Mouse (Mus musculus) kidney, postnatal 0 days (tissue): ENCODE measurements around the gene Ncor2. TPM values are rescaled to one million over a fixed set of nuclear protein-coding genes. Genes with fewer than 3 reads are reported as not detected.

ENCODE experiments used
- ATAC-seq: fragments of 200-750 bp; cut with Nextera tagmentation; replicated peaks from 2 replicates; pipeline ENCODE4 v1.8.0; 2017; ENCODE audit warnings: low read depth, moderate number of reproducible peaks, moderate TSS enrichment, moderate library complexity; ENCODE audit not compliant: low FRiP score
- DNase-seq: peaks from one replicate; pipeline ENCODE4 v3.0.0-alpha.2; 2016; ENCODE audit warnings: low spot score
- H3K27ac ChIP-seq: fragments of 300-500 bp; sonication (generic); 2 replicates; pipeline ENCODE4 v1.5.1; 2014; ENCODE audit warnings: mild to moderate bottlenecking
- H3K27me3 ChIP-seq: fragments of 300-500 bp; sonication (generic); 2 replicates; pipeline ENCODE4 v1.6.1; 2014; ENCODE audit warnings: low read length, mixed read lengths; ENCODE audit not compliant: insufficient read depth
- H3K36me3 ChIP-seq: fragments of 300-500 bp; sonication (generic); 2 replicates; pipeline ENCODE4 v1.6.1; 2014; ENCODE audit warnings: low read length, mixed read lengths; ENCODE audit not compliant: insufficient read depth
- H3K4me1 ChIP-seq: fragments of 300-500 bp; sonication (generic); replicated peaks from 2 replicates; pipeline ENCODE4 v1.6.1; 2014; ENCODE audit warnings: antibody characterized with exemption, low read length, mixed read lengths; ENCODE audit not compliant: insufficient read depth
- H3K4me2 ChIP-seq: fragments of 300-500 bp; sonication (generic); 2 replicates; pipeline ENCODE4 v1.6.1; 2014; ENCODE audit warnings: mild to moderate bottlenecking, low read length, moderate library complexity, mixed read lengths
- H3K4me3 ChIP-seq: fragments of 300-500 bp; sonication (generic); replicated peaks from 2 replicates; pipeline ENCODE4 v1.5.1; 2014; ENCODE audit warnings: low read depth, low read length
- H3K9ac ChIP-seq: fragments of 300-500 bp; sonication (generic); 2 replicates; pipeline ENCODE4 v1.6.1; 2014; ENCODE audit warnings: low read depth, low read length
- H3K9me3 ChIP-seq: fragments of 300-500 bp; sonication (generic); replicated peaks from 2 replicates; pipeline ENCODE4 v1.6.1; 2016; ENCODE audit warnings: low read length, inconsistent platforms, mixed read lengths
- CTCF ChIP-seq: IDR thresholded peaks from 2 replicates; pipeline ENCODE4 v1.5.1; 2016; ENCODE audit warnings: antibody characterized with exemption, low read depth, mild to moderate bottlenecking, moderate library complexity
- WGBS: fragments of 180-500 bp; shearing (Covaris S2); extraction: QIAGEN DNeasy Blood & Tissue Kit; methylation state at CpG from one replicate; pipeline ENCODE4 v1.1.7; 2014; 5-methylcytosine and 5-hydroxymethylcytosine counted together
- polyA plus RNA-seq: library from polyadenylated mRNA; unstranded; fragments of >200 nt; fragmentation: Nextera tagmentation; extraction: Ambion mirVana; gene quantifications from 2 replicates; pipeline ENCODE4 v1.2.1, GENCODE M21; 2015

Ncor2 gene
- 14.6 and 15.5 TPM in 2 replicates for polyA plus RNA-seq

DNA sequence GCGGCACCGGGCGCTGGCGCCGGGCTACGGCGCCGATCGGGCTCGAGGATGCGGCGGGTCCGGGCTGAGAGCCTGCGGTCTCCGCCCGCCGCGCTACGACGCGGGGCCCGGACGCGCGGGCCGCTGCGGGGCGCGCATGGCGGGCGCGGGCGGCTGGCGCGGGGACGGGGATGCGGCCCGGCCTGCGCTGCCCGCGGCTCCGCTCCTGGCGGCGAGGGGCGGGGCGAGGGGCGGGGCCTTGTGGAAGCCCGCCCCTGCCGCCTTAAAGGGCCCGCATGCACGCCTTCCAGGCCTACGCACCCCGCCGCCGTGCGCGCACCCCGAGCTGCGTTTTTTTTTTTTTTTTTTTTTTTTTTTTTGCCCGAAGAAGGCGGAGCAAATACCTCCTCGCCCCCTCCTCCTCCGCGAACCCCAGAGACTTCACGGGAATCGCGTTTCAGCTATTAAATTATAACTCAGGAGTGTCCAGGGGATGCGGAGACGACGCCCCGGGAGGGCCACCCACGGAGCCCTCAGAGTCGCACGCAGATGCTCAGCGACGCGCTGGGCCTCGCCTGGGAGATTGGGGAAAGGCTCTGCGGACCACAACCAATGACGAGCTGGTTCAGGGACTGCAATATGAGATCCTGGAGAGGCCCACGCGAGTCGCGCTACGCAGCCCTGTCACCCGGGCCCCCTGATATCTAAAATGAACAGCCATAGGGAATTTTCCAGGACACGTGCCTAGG is at the start of gene Ncor2:
TSS of gene Ncor2 (minus strand) at position 213 of the 728 bp plus-strand sequence.
- DNase-seq (peak; percentile 89), ATAC-seq (peak; percentile 75)
- H3K4me1 ChIP-seq: peaks cover 35% of the 10 kb centered on the region
- no peaks in the 10 kb centered on the region for H3K36me3 ChIP-seq
- no peak for TF ChIP-seq CTCF
- H3K9me3 ChIP-seq: no peaks in the 10 kb centered on the region
- H3K9ac ChIP-seq: peak within 1 kb of the TSS; percentile 95
- peak within 1 kb of the TSS; percentile 95 for H3K4me2 ChIP-seq
- no peaks in the 10 kb centered on the region for H3K27me3 ChIP-seq
- peak within 1 kb of the TSS; percentile 73 for H3K4me3 ChIP-seq
- WGBS: under 1% methylated on average over 69 of the region's 87 CpGs
- H3K27ac ChIP-seq: peak within 1 kb of the TSS; percentile 92

- H3K4me1 ChIP-seq: peaks cover 4% of the 10 kb centered on the region; the same call in 1 of the 2 replicates
- DNase-seq: no peak
- no peak for ATAC-seq
- no peak overlapping the region for H3K4me2 ChIP-seq
- TF ChIP-seq CTCF: peak; percentile 40
- 97% methylated on average over 4 of the region's 4 CpGs for WGBS
- H3K27me3 ChIP-seq: no peaks in the 10 kb centered on the region
- no peaks in the 10 kb centered on the region for H3K9me3 ChIP-seq
- no peak overlapping the region for H3K4me3 ChIP-seq
- no peak overlapping the region for H3K9ac ChIP-seq
- H3K36me3 ChIP-seq: no peaks in the 10 kb centered on the region
- no peak overlapping the region for H3K27ac ChIP-seq
Measured at GRCm38 (mm10) chr5:125227699-125228098, 48.7 kb upstream of the Ncor2 start.

GRCm38 (mm10) chr5:125226229-125226634 is 47.2 kb upstream of the Ncor2 start:
- no peak for TF ChIP-seq CTCF
- Histone ChIP-seq H3K4me3 (no peak overlapping the region), H3K9ac (no peak overlapping the region), H3K9me3 (no peaks in the 10 kb centered on the region), H3K4me2 (no peak overlapping the region), H3K27ac (no peak overlapping the region), H3K36me3 (no peaks in the 10 kb centered on the region), H3K4me1 (peaks cover 4% of the 10 kb centered on the region; the same call in 1 of the 2 replicates), H3K27me3 (no peaks in the 10 kb centered on the region)
- WGBS: 30% methylated on average over 12 of the region's 12 CpGs
- 0 out of 2 replicates have a peak, but pooled peaks have one; percentile 33 for ATAC-seq
- peak; percentile 45 for DNase-seq

DNA sequence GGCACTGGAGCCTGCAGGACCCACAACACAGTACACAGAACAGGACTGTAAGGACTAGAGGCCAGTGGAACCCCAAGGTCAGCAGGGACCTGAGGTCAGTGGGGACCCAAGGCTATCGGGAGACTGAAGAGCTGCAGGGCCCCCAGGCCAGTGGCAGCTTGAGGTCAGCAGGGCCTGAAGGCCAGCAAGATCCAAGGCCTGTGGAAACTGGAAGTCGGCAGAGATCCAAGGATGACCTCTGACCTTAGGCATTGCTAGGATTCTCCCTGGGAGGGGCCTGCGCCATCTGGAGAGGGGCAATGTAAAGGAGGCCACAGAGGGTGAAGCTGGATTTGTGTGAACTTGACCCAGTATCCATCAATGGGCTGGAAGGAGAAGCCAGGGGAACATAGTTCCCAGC is 45.9 kb upstream of the Ncor2 start:
- peaks cover 4% of the 10 kb centered on the region; the same call in 1 of the 2 replicates for H3K4me1 ChIP-seq
- H3K9ac ChIP-seq: no peak overlapping the region
- H3K9me3 ChIP-seq: no peaks in the 10 kb centered on the region
- no peak for TF ChIP-seq CTCF
- no peaks in the 10 kb centered on the region for H3K36me3 ChIP-seq
- H3K4me3 ChIP-seq: no peak overlapping the region
- DNase-seq (no peak), ATAC-seq (no peak)
- no peak overlapping the region for H3K27ac ChIP-seq
- H3K4me2 ChIP-seq: no peak overlapping the region
- 54% methylated on average over 3 of the region's 3 CpGs for WGBS
- no peaks in the 10 kb centered on the region for H3K27me3 ChIP-seq

DNA sequence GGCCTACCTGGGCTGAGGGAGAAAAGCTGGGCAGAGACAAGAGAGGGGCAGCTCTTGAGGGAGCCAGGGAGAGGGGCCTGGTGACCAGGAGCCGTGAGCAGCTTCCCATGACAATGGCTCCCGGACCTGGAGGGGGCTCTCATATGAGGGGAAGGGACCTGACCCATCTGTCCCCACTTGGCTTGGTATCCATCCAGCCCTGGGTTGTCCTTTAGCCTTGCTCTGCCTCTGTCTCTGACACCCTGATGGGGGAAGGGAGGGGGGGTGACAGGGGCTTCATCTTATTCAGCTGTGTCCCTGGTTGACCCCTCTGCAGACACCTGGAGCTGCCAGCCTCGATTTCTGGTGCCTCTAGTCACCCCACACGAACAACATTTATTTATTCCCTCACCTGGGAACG is 44.9 kb upstream of the Ncor2 start:
- DNase-seq: no peak
- ATAC-seq: no peak
- WGBS: 65% methylated on average over 5 of the region's 5 CpGs
- Histone ChIP-seq H3K27ac (no peak overlapping the region), H3K9ac (no peak overlapping the region), H3K4me2 (no peak overlapping the region), H3K4me1 (peaks cover 4% of the 10 kb centered on the region; the same call in 1 of the 2 replicates), H3K36me3 (no peaks in the 10 kb centered on the region), H3K4me3 (no peak overlapping the region), H3K9me3 (no peaks in the 10 kb centered on the region), H3K27me3 (no peaks in the 10 kb centered on the region)
- no peak for TF ChIP-seq CTCF

- 50% methylated on average over 6 of the region's 6 CpGs for WGBS
Measured at GRCm38 (mm10) chr5:125222706-125223105, 43.7 kb upstream of the Ncor2 start.

More at GRCm38 (mm10) chr5:125222706-125223105, 43.7 kb upstream of the Ncor2 start:
- ATAC-seq (no peak), DNase-seq (no peak)
- H3K27ac ChIP-seq: no peak overlapping the region
- H3K4me2 ChIP-seq: no peak overlapping the region
- TF ChIP-seq CTCF: no peak
- no peak overlapping the region for H3K4me3 ChIP-seq
- no peak overlapping the region for H3K9ac ChIP-seq
- peaks cover 4% of the 10 kb centered on the region; the same call in 1 of the 2 replicates for H3K4me1 ChIP-seq
- no peaks in the 10 kb centered on the region for H3K9me3 ChIP-seq
- no peaks in the 10 kb centered on the region for H3K36me3 ChIP-seq
- H3K27me3 ChIP-seq: no peaks in the 10 kb centered on the region
